Mouse (Mus musculus): ENCODE measurements around the gene Commd7.

DNA sequence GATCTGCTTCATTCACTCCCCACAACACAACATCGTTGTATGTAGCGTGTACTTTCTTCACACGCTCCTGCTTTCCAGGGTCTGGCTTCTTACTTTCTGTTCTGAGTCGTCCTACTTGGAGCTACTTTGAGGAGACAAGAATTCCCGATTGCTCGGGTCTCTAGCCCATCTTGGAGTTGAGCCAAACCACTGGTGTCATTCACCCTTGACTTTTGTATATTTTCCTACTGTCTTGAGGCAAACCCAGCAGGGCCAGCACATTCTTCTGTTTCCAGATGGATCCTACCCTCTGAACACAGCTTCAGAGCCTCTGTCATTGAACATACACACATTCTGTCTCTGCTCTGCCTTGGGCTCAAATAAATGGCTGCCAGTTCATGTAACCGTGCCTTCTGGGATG lies 32.8 kb upstream of the Commd7 start:
- TF ChIP-seq CTCF (IDR thresholded peaks at IDR 0.05; ENCODE audit: extremely low read depth, insufficient read length, insufficient replicate concordance, low read depth, low read length): no peak
- no peak for TF ChIP-seq POLR2A (IDR thresholded peaks at IDR 0.05; ENCODE audit: low read depth, low read length)

Data from small intestine, adult 2 months (tissue).